Mouse (Mus musculus) olfactory bulb, adult 2 months (tissue): Measurements from ENCODE around the gene Fzr1.

Experiments used
- CTCF ChIP-seq: fragments of 200-500 bp; IDR thresholded peaks from 2 replicates; pipeline ENCODE4 v1.5.1; 2012; ENCODE audit warnings: low read depth, mild to moderate bottlenecking, low read length, moderate library complexity; ENCODE audit not compliant: insufficient read depth
- POLR2A ChIP-seq: fragments of 200-500 bp; IDR thresholded peaks from 2 replicates; pipeline ENCODE4 v1.6.1; 2012; ENCODE audit warnings: mild to moderate bottlenecking, low read depth, low read length, moderate library complexity; ENCODE audit not compliant: insufficient read depth

DNA sequence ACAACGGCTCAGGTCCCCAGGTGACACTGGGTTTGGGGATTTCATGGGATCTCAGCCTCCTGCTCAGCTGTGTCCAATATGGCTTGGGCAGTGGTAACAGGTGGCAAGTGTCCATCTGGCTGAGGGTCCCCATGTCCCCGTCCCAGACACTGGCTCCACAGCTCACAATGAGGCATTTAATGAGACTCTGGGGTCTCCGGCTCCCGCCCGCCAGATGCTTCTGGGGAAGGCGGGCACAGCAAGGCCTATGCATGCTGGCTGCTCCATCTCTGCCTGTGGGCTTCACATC lies 11.2 kb downstream of the Fzr1 start:
- TF ChIP-seq CTCF: no peak
- no peak for TF ChIP-seq POLR2A
